Mouse (Mus musculus): ENCODE measurements at regions not wholly inside any gene's neighbourhood (a gene's known extent, or its start where the extent isn't known, plus 50 kb on each side); places are given as distances from the start of the nearest gene placed in this dataset.

DNA sequence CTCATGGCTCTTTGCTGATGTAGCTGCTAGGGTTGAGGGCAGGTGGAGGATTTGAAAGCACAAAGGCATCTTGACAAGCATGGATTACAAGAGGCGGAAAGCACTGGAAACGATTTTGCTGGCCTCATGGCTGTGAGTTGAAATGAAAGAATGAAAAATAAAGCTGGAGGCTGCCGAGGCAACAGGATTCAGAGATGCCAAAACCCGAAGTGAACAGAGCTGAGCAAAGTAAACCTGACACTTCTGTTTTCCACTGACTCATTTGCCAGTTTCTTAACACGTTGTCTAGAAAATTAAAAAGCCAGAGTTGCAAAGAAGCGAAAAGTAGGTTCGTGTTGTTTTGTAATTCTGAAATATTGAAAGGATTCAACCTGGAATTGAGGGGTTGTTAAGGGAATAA, 504.2 kb upstream of the Frg1 start:
- WGBS, result 78% methylated on average over 7 of the region's 7 CpGs
- DNase-seq (ENCODE audit: low spot score), result no peak
- Histone ChIP-seq H3K36me3 (no peaks in the 10 kb centered on the region), H3K9me3 (no peaks in the 10 kb centered on the region), H3K27ac (no peak overlapping the region), H3K27me3 (ENCODE audit: insufficient read depth, poor library complexity, severe bottlenecking) (no peaks in the 10 kb centered on the region), H3K4me3 (no peak overlapping the region), H3K4me1 (no peaks in the 10 kb centered on the region)

DNA sequence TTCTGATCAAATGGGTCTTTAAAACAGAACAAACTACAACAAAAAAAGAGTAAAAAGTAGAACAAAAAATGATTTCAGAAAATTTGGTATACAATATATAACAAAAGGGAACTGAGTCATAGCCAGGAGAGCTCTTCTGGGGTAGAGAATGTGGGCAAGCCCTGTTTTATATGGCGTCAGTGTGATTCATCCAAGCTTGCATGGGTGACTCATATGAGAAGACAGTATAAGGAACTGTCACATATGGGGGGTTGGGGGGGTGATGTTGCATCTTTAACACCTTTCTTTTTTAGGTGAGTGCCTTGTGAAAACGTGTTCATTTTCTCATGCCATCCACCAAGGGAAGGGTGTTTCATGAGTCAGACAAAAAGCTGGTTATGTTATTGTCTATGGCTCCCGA, 503.7 kb upstream of the Frg1 start:
- no peak overlapping the region for H3K27ac ChIP-seq
- H3K9me3 ChIP-seq, result no peaks in the 10 kb centered on the region
- DNase-seq (ENCODE audit: low spot score), result no peak
- H3K4me3 ChIP-seq, result no peak overlapping the region
- no peaks in the 10 kb centered on the region for H3K4me1 ChIP-seq
- H3K27me3 ChIP-seq (ENCODE audit: insufficient read depth, poor library complexity, severe bottlenecking), result no peaks in the 10 kb centered on the region
- H3K36me3 ChIP-seq, result no peaks in the 10 kb centered on the region
- WGBS, result 83% methylated on average over 3 of the region's 3 CpGs

DNA sequence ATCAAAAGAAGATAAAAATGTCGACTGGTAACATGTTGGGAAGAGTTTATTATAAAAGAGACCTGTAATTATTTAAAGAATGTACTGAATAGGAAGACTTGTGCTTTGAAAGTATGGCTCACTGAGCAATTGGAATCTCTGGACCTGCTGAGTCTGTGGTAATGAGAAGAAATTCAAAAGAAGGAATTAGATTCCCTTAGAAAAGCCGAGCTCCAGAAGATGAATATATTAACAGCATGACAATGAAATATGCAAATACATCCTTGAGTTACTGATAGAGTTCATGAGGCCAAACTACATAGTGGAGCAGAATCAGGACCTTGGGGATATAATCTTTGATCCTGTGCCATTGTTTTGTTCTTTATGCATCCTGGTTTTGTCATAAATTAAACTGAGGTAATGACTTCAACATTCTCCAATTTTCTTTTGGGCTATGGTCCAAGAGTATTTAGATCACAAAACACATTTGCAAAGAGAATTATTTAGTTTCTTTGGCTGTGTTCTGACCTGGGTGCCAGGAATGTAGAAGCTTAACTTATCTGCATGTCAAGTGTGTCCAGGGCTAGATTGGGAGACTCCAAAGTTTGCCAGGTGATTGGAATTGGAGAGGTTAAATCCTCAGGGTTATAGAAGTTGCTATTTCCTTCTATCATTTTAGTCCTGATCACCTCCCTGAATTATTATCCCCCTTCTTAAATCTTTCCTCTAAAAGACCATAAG, 461.3 kb upstream of the Frg1 start:
- Histone ChIP-seq H3K36me3 (no peaks in the 10 kb centered on the region), H3K9me3 (no peaks in the 10 kb centered on the region), H3K27ac (no peak overlapping the region), H3K27me3 (ENCODE audit: insufficient read depth, poor library complexity, severe bottlenecking) (no peaks in the 10 kb centered on the region), H3K4me3 (no peak overlapping the region), H3K4me1 (no peaks in the 10 kb centered on the region)
- WGBS, result 63% methylated on average over 2 of the region's 2 CpGs
- no peak for DNase-seq (ENCODE audit: low spot score)

DNA sequence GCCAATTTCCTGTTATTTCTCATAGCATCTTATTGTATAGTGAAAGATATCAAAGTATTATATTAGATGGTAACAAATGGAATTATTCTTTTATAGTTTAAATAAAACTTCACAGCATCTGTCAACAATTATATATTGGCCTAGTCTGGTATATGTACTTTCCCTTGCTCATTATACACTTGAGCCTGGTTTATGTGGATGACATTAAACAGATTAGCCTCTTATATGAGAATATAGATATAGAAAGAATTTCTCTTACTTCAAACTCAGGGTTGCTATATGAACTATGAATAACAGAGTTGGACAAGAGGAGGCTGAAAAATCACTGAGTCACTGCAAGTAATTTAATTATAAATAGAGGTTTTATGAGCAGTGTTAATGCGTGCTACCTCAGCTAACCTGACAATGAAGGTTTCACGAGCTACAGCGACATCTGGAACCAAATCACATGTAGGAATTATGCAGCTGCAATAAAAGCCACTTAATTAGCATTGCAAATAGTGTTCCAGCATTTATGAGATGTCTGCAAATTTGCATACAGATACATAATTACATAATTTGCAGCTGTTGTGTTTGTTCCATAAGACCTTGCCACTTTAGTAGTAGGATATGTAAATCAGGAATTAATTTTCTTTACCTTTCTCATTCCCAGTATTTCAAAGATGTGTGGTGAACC, 452.9 kb upstream of the Frg1 start:
- Histone ChIP-seq H3K27me3 (ENCODE audit: insufficient read depth, poor library complexity, severe bottlenecking) (no peaks in the 10 kb centered on the region), H3K27ac (no peak overlapping the region), H3K36me3 (no peaks in the 10 kb centered on the region), H3K4me1 (no peaks in the 10 kb centered on the region), H3K9me3 (no peaks in the 10 kb centered on the region), H3K4me3 (no peak overlapping the region)
- DNase-seq (ENCODE audit: low spot score), result no peak
- WGBS, result 86% methylated on average over 3 of the region's 3 CpGs

DNA sequence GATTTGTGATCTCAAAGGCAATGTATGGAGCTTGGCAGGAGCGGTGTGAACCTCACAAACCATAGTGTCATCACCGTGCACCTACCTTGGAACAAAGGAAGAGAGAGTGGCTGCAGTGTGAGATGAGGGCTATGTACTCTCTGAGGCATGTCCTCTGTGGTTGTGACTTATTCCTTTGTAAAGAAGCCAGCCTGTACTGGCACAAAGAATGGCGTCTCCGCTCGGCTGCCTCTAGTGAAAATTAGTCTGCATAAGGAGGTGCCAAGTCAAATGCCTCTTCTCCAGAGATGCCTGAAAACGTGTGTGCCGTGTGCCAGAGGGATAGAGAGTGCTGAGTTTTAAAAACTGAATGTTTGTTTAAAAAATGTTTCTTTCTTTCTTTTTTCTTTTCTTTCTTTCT, 444.0 kb upstream of the Frg1 start:
- no peak overlapping the region for H3K4me3 ChIP-seq
- H3K27me3 ChIP-seq (ENCODE audit: insufficient read depth, poor library complexity, severe bottlenecking), result no peaks in the 10 kb centered on the region
- no peaks in the 10 kb centered on the region for H3K36me3 ChIP-seq
- no peaks in the 10 kb centered on the region for H3K9me3 ChIP-seq
- no peak overlapping the region for H3K27ac ChIP-seq
- H3K4me1 ChIP-seq, result no peaks in the 10 kb centered on the region
- no peak for DNase-seq (ENCODE audit: low spot score)
- 84% methylated on average over 7 of the region's 7 CpGs for WGBS

DNA sequence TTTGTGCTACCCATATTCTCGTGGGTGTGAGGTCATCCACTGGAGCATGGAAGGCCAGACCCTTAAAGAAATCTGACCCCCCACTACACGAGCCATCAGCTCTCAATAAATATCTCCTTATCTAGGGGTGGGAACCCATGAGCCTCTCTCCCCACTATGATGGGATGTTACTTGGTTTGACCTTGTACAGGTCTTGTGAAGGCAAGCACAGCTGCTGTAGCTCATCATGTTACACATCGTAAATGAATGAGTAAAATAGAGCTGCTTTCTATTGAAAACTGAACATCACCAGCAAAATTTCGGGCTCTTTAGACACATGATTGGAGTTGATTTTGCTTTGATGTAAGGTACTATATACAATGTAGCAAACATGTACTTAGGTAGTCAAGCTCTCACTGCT, 414.8 kb upstream of the Frg1 start:
- Histone ChIP-seq H3K4me1 (no peaks in the 10 kb centered on the region), H3K9me3 (no peaks in the 10 kb centered on the region), H3K36me3 (no peaks in the 10 kb centered on the region), H3K4me3 (no peak overlapping the region), H3K27me3 (ENCODE audit: insufficient read depth, poor library complexity, severe bottlenecking) (no peaks in the 10 kb centered on the region), H3K27ac (no peak overlapping the region)
- DNase-seq (ENCODE audit: low spot score), result no peak
- WGBS, result 70% methylated on average over 4 of the region's 4 CpGs

DNA sequence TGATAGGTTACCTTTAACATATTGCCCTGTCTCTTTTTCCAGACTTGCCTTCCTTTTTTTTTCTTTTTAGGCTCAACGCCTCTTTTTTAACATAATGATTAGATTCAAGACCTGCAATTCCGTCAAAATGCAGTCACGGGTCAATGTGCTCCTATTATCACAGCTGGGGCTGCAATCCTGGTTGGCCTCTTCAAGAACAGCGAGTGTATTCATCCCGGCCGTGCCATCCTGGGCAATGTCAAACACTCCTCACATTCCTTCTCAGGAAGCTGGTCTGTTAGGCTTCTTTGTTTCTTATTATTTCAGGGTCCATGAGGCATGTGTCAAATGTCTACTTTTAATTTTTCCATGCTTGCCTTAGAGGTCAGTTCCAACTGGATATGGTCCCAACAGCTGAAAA, 413.5 kb upstream of the Frg1 start:
- H3K9me3 ChIP-seq, result no peaks in the 10 kb centered on the region
- no peak overlapping the region for H3K27ac ChIP-seq
- H3K27me3 ChIP-seq (ENCODE audit: insufficient read depth, poor library complexity, severe bottlenecking), result no peaks in the 10 kb centered on the region
- 41% methylated on average over 6 of the region's 6 CpGs for WGBS
- peak; percentile 76 for DNase-seq (ENCODE audit: low spot score)
- H3K4me1 ChIP-seq, result no peaks in the 10 kb centered on the region
- H3K36me3 ChIP-seq, result no peaks in the 10 kb centered on the region
- H3K4me3 ChIP-seq, result no peak overlapping the region

DNA sequence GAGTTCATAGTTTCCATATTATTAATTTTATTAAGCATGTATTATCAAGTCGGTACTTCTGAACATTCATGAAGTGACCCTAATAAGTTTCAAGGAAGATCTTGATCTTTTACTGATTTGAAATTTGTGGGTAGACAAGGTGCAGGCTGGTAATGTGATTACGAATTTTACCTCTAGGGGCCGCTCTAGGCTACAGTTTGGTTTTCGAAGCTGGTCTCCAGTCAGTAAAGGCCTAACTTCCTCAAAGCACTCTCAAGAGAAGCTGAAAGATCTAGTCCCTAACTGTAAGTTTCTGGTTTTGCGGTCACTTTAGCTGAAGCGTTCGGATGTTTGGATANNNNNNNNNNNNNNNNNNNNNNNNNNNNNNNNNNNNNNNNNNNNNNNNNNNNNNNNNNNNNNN, 408.1 kb upstream of the Frg1 start:
- Histone ChIP-seq H3K4me1 (no peaks in the 10 kb centered on the region), H3K4me3 (no peak overlapping the region), H3K27ac (no peak overlapping the region), H3K36me3 (no peaks in the 10 kb centered on the region), H3K27me3 (ENCODE audit: insufficient read depth, poor library complexity, severe bottlenecking) (no peaks in the 10 kb centered on the region), H3K9me3 (no peaks in the 10 kb centered on the region)
- 27% methylated on average over 7 of the region's 7 CpGs for WGBS
- no peak for DNase-seq (ENCODE audit: low spot score)

DNA sequence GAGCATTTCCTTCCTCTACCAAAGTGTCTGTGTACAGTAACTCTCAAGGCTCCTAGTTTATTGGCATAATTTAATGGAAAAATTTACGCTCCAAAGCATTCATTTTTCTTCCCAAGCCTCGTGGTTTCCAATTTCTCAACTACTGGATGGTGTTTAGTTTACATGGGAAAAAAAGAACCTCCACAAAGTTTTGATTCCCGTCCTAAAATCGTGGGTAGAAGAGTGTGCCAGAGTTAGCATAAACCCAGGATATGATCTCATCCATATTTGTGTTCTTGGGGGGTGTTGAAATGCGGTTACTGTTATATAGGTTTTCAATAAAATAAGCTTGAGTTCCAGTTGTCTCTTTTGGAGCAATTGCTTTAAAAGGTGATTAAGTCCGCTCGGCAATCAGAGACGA, 406.2 kb upstream of the Frg1 start:
- Histone ChIP-seq H3K4me3 (no peak overlapping the region), H3K27ac (no peak overlapping the region), H3K27me3 (ENCODE audit: insufficient read depth, poor library complexity, severe bottlenecking) (no peaks in the 10 kb centered on the region), H3K4me1 (no peaks in the 10 kb centered on the region), H3K9me3 (no peaks in the 10 kb centered on the region), H3K36me3 (no peaks in the 10 kb centered on the region)
- DNase-seq (ENCODE audit: low spot score), result no peak
- 82% methylated on average over 8 of the region's 8 CpGs for WGBS

DNA sequence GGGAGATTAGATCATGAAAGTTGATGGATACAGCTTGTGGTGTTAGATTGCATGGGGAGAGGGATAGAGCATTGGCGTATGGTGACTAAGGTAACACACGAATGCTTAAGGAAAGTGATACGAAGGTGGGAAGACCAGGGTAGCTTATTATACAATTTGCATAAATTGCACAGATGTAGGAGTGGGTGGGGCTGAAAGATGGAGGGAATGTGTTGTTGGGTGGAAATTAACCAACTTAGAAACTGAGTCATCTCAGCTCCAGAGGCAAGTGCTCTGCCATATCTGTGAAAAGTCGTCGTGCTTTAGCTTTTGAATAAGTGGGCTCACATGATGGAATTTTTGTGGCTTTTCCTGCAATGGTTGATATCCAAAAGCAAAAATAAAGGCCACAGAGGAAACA, 404.8 kb upstream of the Frg1 start:
- no peaks in the 10 kb centered on the region for H3K9me3 ChIP-seq
- 88% methylated on average over 5 of the region's 5 CpGs for WGBS
- H3K27ac ChIP-seq, result no peak overlapping the region
- no peak for DNase-seq (ENCODE audit: low spot score)
- H3K4me1 ChIP-seq, result no peaks in the 10 kb centered on the region
- no peaks in the 10 kb centered on the region for H3K27me3 ChIP-seq (ENCODE audit: insufficient read depth, poor library complexity, severe bottlenecking)
- no peaks in the 10 kb centered on the region for H3K36me3 ChIP-seq
- H3K4me3 ChIP-seq, result no peak overlapping the region

DNA sequence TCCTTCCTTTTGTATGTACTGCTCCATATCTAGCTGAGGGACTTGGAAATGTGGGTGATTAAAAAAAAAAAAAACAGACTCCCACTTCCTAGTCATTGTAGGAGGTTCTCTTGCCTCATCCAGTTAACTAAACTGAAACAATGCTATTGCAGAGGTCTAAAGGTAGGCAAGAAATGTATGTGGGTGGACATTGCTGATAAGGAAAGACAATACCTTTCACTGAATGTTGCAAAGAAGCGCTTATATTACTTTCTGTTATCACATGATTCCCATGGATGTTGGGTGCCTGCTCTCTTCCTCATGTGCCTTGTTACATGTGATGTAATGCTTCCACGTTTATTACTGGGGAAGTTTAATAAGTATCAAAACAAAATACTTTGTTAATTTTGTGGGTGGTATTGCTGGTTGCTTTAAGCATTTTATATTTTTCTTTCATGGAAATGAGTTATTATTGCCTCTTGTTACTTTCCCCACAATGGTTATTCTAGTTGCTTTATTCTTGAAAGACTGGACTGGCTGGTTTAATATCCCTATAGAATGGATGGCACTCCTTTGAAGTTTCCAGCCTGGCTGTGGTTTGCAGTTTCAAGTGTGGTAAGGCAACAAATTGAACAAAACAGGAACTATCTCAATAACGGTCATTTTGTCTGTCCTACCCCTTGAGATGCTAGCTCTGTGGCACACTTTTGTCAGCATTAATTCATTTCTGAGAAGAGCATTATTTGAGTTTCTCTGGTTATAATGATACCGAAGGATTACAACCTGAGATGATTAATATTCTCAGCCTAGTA, 403.9 kb upstream of the Frg1 start:
- Histone ChIP-seq H3K4me3 (no peak overlapping the region), H3K27ac (no peak overlapping the region), H3K27me3 (ENCODE audit: insufficient read depth, poor library complexity, severe bottlenecking) (no peaks in the 10 kb centered on the region), H3K9me3 (no peaks in the 10 kb centered on the region), H3K4me1 (no peaks in the 10 kb centered on the region), H3K36me3 (no peaks in the 10 kb centered on the region)
- WGBS, result 77% methylated on average over 4 of the region's 4 CpGs
- DNase-seq (ENCODE audit: low spot score), result no peak

DNA sequence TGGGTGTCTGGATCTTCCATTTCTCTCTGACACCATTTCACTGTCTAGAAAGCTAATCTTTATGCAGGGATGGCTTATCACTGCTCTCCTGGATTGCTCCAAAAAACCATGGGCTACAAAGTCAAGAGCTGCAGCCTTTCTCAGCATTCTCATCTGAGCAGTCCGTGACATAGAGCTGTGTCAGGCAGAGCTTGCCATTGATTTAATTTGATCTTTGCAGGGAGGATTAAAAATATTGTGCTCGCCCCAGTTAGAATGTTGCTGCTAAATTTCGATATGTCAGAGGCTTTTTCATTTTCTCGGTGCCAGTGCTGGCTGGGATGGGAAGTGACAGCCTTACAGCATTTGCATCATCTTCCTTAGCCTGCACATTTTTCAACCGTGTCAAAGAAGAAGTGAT, 401.7 kb upstream of the Frg1 start:
- Histone ChIP-seq H3K36me3 (no peaks in the 10 kb centered on the region), H3K4me1 (no peaks in the 10 kb centered on the region), H3K27ac (no peak overlapping the region), H3K9me3 (no peaks in the 10 kb centered on the region), H3K4me3 (no peak overlapping the region), H3K27me3 (ENCODE audit: insufficient read depth, poor library complexity, severe bottlenecking) (no peaks in the 10 kb centered on the region)
- no peak for DNase-seq (ENCODE audit: low spot score)
- 74% methylated on average over 5 of the region's 5 CpGs for WGBS

DNA sequence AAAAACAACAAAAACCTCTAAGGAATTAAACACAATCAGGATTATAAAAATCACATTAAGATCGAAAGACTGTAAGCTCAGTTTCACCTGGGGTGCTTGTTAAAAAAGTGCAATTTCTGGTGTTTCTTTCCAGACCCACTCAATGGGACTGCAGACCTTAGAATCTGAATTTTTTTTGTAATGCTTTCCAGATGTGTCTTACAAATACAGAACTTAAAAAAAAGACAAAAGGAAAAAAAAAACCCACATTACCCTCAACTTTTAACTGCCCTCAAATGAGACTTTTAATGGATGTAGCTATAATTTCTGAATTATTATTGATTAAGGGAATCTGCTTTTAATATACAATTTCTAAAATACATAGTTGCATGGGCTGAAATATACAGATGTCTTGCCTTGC, 401.2 kb upstream of the Frg1 start:
- Histone ChIP-seq H3K4me3 (no peak overlapping the region), H3K36me3 (no peaks in the 10 kb centered on the region), H3K27me3 (ENCODE audit: insufficient read depth, poor library complexity, severe bottlenecking) (no peaks in the 10 kb centered on the region), H3K9me3 (no peaks in the 10 kb centered on the region), H3K4me1 (no peaks in the 10 kb centered on the region), H3K27ac (no peak overlapping the region)
- WGBS, result 78% methylated on average over 1 of the region's 1 CpGs
- no peak for DNase-seq (ENCODE audit: low spot score)
